Mouse (Mus musculus): ENCODE measurements around the gene Atp6ap1l. TPM values are rescaled to one million over a fixed set of nuclear protein-coding genes. Genes with fewer than 3 reads are reported as not detected.
A peak's percentile ranks its signal among the peaks of the same experiment; 100 is the strongest.

Gene Atp6ap1l
- polyA plus RNA-seq, 1 experiment from 2014 or later: 1.5 TPM

DNA sequence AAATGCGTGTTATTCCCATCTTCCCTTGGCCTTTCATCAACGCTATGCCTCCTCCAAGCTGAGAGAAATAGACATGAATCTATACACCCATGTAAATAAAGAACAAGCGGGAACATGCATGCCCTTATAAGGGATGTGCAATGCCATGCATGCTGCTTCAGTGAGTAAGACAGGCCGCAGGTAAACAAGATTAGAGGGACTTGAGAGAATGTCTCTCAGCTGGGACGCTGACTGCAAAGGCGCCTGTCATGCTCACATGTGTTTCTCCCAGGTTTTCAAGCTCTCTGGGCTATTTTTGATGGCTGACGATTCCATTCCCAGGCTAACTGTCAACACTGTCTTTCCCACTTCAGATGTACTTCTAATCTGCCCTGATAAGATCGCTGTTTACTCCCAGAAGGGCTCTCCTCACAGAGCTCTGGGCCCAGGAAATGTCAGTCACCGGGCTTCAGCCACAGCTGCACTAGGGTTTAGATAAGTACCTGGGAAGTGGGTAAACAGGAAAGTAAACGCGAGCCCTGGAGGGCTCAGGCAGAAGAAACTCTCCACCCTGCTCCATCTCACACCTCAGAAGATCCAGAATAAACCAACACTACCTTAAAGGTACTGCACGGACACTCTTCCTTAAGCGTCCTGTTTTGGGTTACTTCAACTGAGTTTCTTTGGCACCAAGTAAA is 19.2 kb downstream of the Atp6ap1l start:
- H3K36me3 ChIP-seq (ENCODE audit: control insufficient read depth, insufficient read depth, low read length): no peaks in the 10 kb centered on the region
- WGBS: 9% methylated on average over 13 of the region's 13 CpGs
- ATAC-seq (ENCODE audit: insufficient number of reproducible peaks, insufficient read depth, low FRiP score, low read depth): peak; percentile 78
- peak overlapping the region; percentile 68 for H3K9ac ChIP-seq (ENCODE audit: low read length)
- H3K4me2 ChIP-seq (ENCODE audit: low read length): peak overlapping the region; percentile 82
- no peaks in the 10 kb centered on the region for H3K27me3 ChIP-seq (ENCODE audit: control insufficient read depth, insufficient read depth, low read length)
- H3K4me1 ChIP-seq (ENCODE audit: control insufficient read depth in 2 of 2, insufficient read depth in 2 of 2, low read length in 2 of 2): peaks cover 7 to 15% of the 10 kb centered on the region in 2 experiments
- H3K9me3 ChIP-seq (ENCODE audit: control insufficient read depth, low read length): no peaks in the 10 kb centered on the region
- H3K4me3 ChIP-seq (ENCODE audit: control insufficient read depth in 1 of 2, insufficient read depth in 1 of 2, low read depth in 1 of 2, low read length in 2 of 2): peak overlapping the region; percentile 47 to 60
- H3K27ac ChIP-seq (replicated peaks in 1 of 2; ENCODE audit: control insufficient read depth in 1 of 2, insufficient read depth in 1 of 2, low read depth in 2 of 2, low read length in 2 of 2): peak overlapping the region; percentile 79 to 89

DNA sequence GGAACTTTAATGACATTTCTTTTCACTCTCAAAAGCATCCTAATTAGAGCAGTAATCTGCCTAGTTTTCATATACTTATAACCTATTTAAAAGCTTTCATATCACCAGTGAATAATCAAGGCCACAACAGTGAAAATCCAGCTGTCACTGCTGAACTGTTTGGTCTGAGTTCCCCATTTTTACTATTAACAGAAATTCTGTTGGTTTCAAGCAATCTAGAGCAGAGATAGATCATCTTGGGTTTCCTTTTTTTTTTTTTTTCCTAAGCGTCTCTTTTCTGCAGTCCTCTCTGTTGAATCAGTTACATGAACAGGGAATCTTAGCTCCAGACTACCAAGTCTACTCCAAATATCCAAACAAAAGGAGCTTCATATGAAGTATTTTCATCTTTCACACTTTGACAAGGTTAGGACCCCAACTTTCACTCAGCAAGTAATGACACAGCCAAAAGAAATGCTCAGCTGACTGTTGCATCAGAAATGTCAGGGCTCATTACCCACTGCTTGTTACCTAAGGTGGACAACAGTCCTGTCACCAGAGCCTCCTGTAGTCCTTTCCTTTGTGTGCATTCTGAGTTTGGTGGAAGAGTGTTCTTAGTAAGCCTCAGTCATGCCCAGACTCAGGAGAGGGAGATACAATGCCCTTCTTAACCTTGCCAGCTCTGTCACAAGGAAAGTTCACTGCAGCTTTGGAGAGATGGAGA is 23.3 kb downstream of the Atp6ap1l start:
- Histone ChIP-seq H3K36me3 (ENCODE audit: control insufficient read depth, insufficient read depth, low read length) (no peaks in the 10 kb centered on the region), H3K27me3 (ENCODE audit: control insufficient read depth, insufficient read depth, low read length) (no peaks in the 10 kb centered on the region), H3K27ac (replicated peaks in 1 of 2; ENCODE audit: control insufficient read depth in 1 of 2, insufficient read depth in 1 of 2, low read depth in 2 of 2, low read length in 2 of 2) (no peak overlapping the region), H3K9ac (ENCODE audit: low read length) (no peak overlapping the region), H3K4me2 (ENCODE audit: low read length) (no peak overlapping the region), H3K4me1 (ENCODE audit: control insufficient read depth in 2 of 2, insufficient read depth in 2 of 2, low read length in 2 of 2) (peaks cover 7 to 15% of the 10 kb centered on the region in 2 experiments), H3K9me3 (ENCODE audit: control insufficient read depth, low read length) (no peaks in the 10 kb centered on the region), H3K4me3 (ENCODE audit: control insufficient read depth in 1 of 2, insufficient read depth in 1 of 2, low read depth in 1 of 2, low read length in 2 of 2) (no peak overlapping the region)
- 82% methylated on average over 1 of the region's 1 CpGs for WGBS
- no peak for ATAC-seq (ENCODE audit: insufficient number of reproducible peaks, insufficient read depth, low FRiP score, low read depth)

DNA sequence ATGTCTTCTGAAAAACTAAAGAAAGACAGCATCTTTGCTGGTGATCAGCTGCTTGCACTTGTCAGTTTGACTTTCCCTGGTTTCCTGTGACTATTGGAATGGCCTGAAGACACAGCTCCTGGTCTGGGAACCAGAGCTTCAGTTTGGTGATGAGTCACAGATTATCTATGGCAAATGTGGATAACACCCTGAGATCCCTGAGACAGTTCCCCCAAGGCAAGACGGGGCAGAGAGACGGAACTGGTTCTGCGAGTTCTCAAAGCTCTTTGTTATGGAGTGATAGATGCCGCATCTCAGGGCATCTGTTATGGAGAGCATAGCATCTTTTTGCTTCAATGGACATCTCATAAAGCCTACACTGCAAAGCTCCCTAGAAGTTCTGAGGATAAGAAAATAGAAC is 33.6 kb downstream of the Atp6ap1l start:
- H3K4me1 ChIP-seq (ENCODE audit: control insufficient read depth in 2 of 2, insufficient read depth in 2 of 2, low read length in 2 of 2): no peaks in the 10 kb centered on the region
- H3K9me3 ChIP-seq (ENCODE audit: control insufficient read depth, low read length): no peaks in the 10 kb centered on the region
- no peaks in the 10 kb centered on the region for H3K36me3 ChIP-seq (ENCODE audit: control insufficient read depth, insufficient read depth, low read length)
- no peak overlapping the region for H3K9ac ChIP-seq (ENCODE audit: low read length)
- no peaks in the 10 kb centered on the region for H3K27me3 ChIP-seq (ENCODE audit: control insufficient read depth, insufficient read depth, low read length)
- 70% methylated on average over 4 of the region's 4 CpGs for WGBS
- ATAC-seq (ENCODE audit: insufficient number of reproducible peaks, insufficient read depth, low FRiP score, low read depth): no peak
- no peak overlapping the region for H3K4me3 ChIP-seq (ENCODE audit: control insufficient read depth in 1 of 2, insufficient read depth in 1 of 2, low read depth in 1 of 2, low read length in 2 of 2)
- no peak overlapping the region for H3K4me2 ChIP-seq (ENCODE audit: low read length)
- H3K27ac ChIP-seq (replicated peaks in 1 of 2; ENCODE audit: control insufficient read depth in 1 of 2, insufficient read depth in 1 of 2, low read depth in 2 of 2, low read length in 2 of 2): no peak overlapping the region

- ATAC-seq (ENCODE audit: insufficient number of reproducible peaks, insufficient read depth, low FRiP score, low read depth): no peak
- Histone ChIP-seq H3K4me1 (ENCODE audit: control insufficient read depth in 2 of 2, insufficient read depth in 2 of 2, low read length in 2 of 2) (no peaks in the 10 kb centered on the region), H3K9me3 (ENCODE audit: control insufficient read depth, low read length) (no peaks in the 10 kb centered on the region), H3K27ac (replicated peaks in 1 of 2; ENCODE audit: control insufficient read depth in 1 of 2, insufficient read depth in 1 of 2, low read depth in 2 of 2, low read length in 2 of 2) (no peak overlapping the region), H3K4me2 (ENCODE audit: low read length) (no peak overlapping the region), H3K27me3 (ENCODE audit: control insufficient read depth, insufficient read depth, low read length) (no peaks in the 10 kb centered on the region), H3K9ac (ENCODE audit: low read length) (no peak overlapping the region), H3K4me3 (ENCODE audit: control insufficient read depth in 1 of 2, insufficient read depth in 1 of 2, low read depth in 1 of 2, low read length in 2 of 2) (no peak overlapping the region), H3K36me3 (ENCODE audit: control insufficient read depth, insufficient read depth, low read length) (no peaks in the 10 kb centered on the region)
- 42% methylated on average over 4 of the region's 4 CpGs for WGBS
Observed at GRCm38 (mm10) chr13:90869157-90869556, 36.0 kb downstream of the Atp6ap1l start.

- Histone ChIP-seq H3K4me3 (ENCODE audit: control insufficient read depth in 1 of 2, insufficient read depth in 1 of 2, low read depth in 1 of 2, low read length in 2 of 2) (no peak overlapping the region), H3K9me3 (ENCODE audit: control insufficient read depth, low read length) (no peaks in the 10 kb centered on the region), H3K9ac (ENCODE audit: low read length) (no peak overlapping the region), H3K27me3 (ENCODE audit: control insufficient read depth, insufficient read depth, low read length) (no peaks in the 10 kb centered on the region), H3K36me3 (ENCODE audit: control insufficient read depth, insufficient read depth, low read length) (no peaks in the 10 kb centered on the region), H3K27ac (replicated peaks in 1 of 2; ENCODE audit: control insufficient read depth in 1 of 2, insufficient read depth in 1 of 2, low read depth in 2 of 2, low read length in 2 of 2) (peak overlapping the region; percentile 27 to 61; a peak in 3 of 4 replicates), H3K4me1 (ENCODE audit: control insufficient read depth in 2 of 2, insufficient read depth in 2 of 2, low read length in 2 of 2) (peaks cover 4 to 5% of the 10 kb centered on the region in 2 experiments; a peak in 3 of 4 replicates), H3K4me2 (ENCODE audit: low read length) (0 out of 2 replicates have a peak overlapping the region, but pooled peaks have one; percentile 3)
- 10% methylated on average over 3 of the region's 3 CpGs for WGBS
- ATAC-seq (ENCODE audit: insufficient number of reproducible peaks, insufficient read depth, low FRiP score, low read depth): peak; percentile 89
Observed at GRCm38 (mm10) chr13:90862138-90862537, 43.0 kb downstream of the Atp6ap1l start.

GRCm38 (mm10) chr13:90860888-90861431 is 44.2 kb downstream of the Atp6ap1l start:
- 54% methylated on average over 2 of the region's 2 CpGs for WGBS
- no peaks in the 10 kb centered on the region for H3K27me3 ChIP-seq (ENCODE audit: control insufficient read depth, insufficient read depth, low read length)
- no peaks in the 10 kb centered on the region for H3K9me3 ChIP-seq (ENCODE audit: control insufficient read depth, low read length)
- 0 out of 4 replicates have a peak overlapping the region, but pooled peaks of 1 of the 2 experiments have one; percentile 26 for H3K27ac ChIP-seq (replicated peaks in 1 of 2; ENCODE audit: control insufficient read depth in 1 of 2, insufficient read depth in 1 of 2, low read depth in 2 of 2, low read length in 2 of 2)
- no peak overlapping the region for H3K9ac ChIP-seq (ENCODE audit: low read length)
- no peak overlapping the region for H3K4me3 ChIP-seq (ENCODE audit: control insufficient read depth in 1 of 2, insufficient read depth in 1 of 2, low read depth in 1 of 2, low read length in 2 of 2)
- peaks cover 4 to 5% of the 10 kb centered on the region in 2 experiments; a peak in 3 of 4 replicates for H3K4me1 ChIP-seq (ENCODE audit: control insufficient read depth in 2 of 2, insufficient read depth in 2 of 2, low read length in 2 of 2)
- H3K4me2 ChIP-seq (ENCODE audit: low read length): no peak overlapping the region
- ATAC-seq (ENCODE audit: insufficient number of reproducible peaks, insufficient read depth, low FRiP score, low read depth): no peak
- H3K36me3 ChIP-seq (ENCODE audit: control insufficient read depth, insufficient read depth, low read length): no peaks in the 10 kb centered on the region

- no peak overlapping the region for H3K27ac ChIP-seq (replicated peaks in 1 of 2; ENCODE audit: control insufficient read depth in 1 of 2, insufficient read depth in 1 of 2, low read depth in 2 of 2, low read length in 2 of 2)
- no peaks in the 10 kb centered on the region for H3K36me3 ChIP-seq (ENCODE audit: control insufficient read depth, insufficient read depth, low read length)
- H3K4me3 ChIP-seq (ENCODE audit: control insufficient read depth in 1 of 2, insufficient read depth in 1 of 2, low read depth in 1 of 2, low read length in 2 of 2): no peak overlapping the region
- H3K4me2 ChIP-seq (ENCODE audit: low read length): no peak overlapping the region
- H3K9me3 ChIP-seq (ENCODE audit: control insufficient read depth, low read length): peaks cover 13% of the 10 kb centered on the region
- no peaks in the 10 kb centered on the region for H3K4me1 ChIP-seq (ENCODE audit: control insufficient read depth in 2 of 2, insufficient read depth in 2 of 2, low read length in 2 of 2)
- ATAC-seq (ENCODE audit: insufficient number of reproducible peaks, insufficient read depth, low FRiP score, low read depth): no peak
- no peak overlapping the region for H3K9ac ChIP-seq (ENCODE audit: low read length)
- H3K27me3 ChIP-seq (ENCODE audit: control insufficient read depth, insufficient read depth, low read length): no peaks in the 10 kb centered on the region
- WGBS: 72% methylated on average over 5 of the region's 5 CpGs
Observed at GRCm38 (mm10) chr13:90852727-90853630, 52.2 kb downstream of the Atp6ap1l start.
